Mouse (Mus musculus) intestine, postnatal 0 days (tissue): ENCODE data around the gene Casp8ap2. TPM values are rescaled to one million over a fixed set of nuclear protein-coding genes. Genes with fewer than 3 reads are reported as not detected.
A peak's percentile ranks its signal among the peaks of the same experiment; 100 is the strongest.

Experiments used
- ATAC-seq: fragments of 200-750 bp; cut with Nextera tagmentation; 2 replicates; pipeline ENCODE4 v1.8.0; 2017; ENCODE audit warnings: mild to moderate bottlenecking, moderate TSS enrichment, moderate library complexity
- H3K27ac ChIP-seq: fragments of 300-500 bp; sonication (generic); 2 replicates; pipeline ENCODE4 v1.5.1; 2014; ENCODE audit warnings: mild to moderate bottlenecking, low read depth, low read length, moderate library complexity
- H3K27me3 ChIP-seq: fragments of 300-500 bp; sonication (generic); replicated peaks from 2 replicates; pipeline ENCODE4 v1.6.1; 2014; ENCODE audit warnings: low read length, mixed read lengths; ENCODE audit not compliant: control insufficient read depth, insufficient read depth
- H3K36me3 ChIP-seq: fragments of 300-500 bp; sonication (generic); 2 replicates; pipeline ENCODE4 v1.6.1; 2014; ENCODE audit warnings: mild to moderate bottlenecking, moderate library complexity; ENCODE audit not compliant: control insufficient read depth, insufficient read depth
- H3K4me1 ChIP-seq: fragments of 300-500 bp; sonication (generic); replicated peaks from 2 replicates; pipeline ENCODE4 v1.6.1; 2014; ENCODE audit warnings: antibody characterized with exemption, low read length, mixed read lengths; ENCODE audit not compliant: control insufficient read depth, insufficient read depth
- H3K4me2 ChIP-seq: fragments of 300-500 bp; sonication (generic); replicated peaks from 2 replicates; pipeline ENCODE4 v1.6.1; 2014; ENCODE audit warnings: low read depth, mild to moderate bottlenecking, moderate library complexity
- H3K4me3 ChIP-seq: fragments of 300-500 bp; sonication (generic); 2 replicates; pipeline ENCODE4 v1.5.1; 2014; ENCODE audit warnings: low read depth, low read length
- H3K9ac ChIP-seq: fragments of 300-500 bp; sonication (generic); 2 replicates; pipeline ENCODE4 v1.6.1; 2014; ENCODE audit warnings: mild to moderate bottlenecking, low read depth, low read length
- H3K9me3 ChIP-seq: fragments of 300-500 bp; sonication (generic); 2 replicates; pipeline ENCODE4 v1.6.1; 2016; ENCODE audit warnings: mixed run types; ENCODE audit not compliant: control insufficient read depth
- CTCF ChIP-seq: sonication (generic); IDR thresholded peaks from 2 replicates; pipeline ENCODE4 v1.5.1; 2016; ENCODE audit warnings: low read depth, mild to moderate bottlenecking, control low read depth, antibody characterized with exemption, moderate library complexity
- WGBS: fragments of 180-500 bp; shearing (Covaris S2); extraction: QIAGEN DNeasy Blood & Tissue Kit; methylation state at CpG from one replicate; pipeline ENCODE4 v1.1.7; 2014; 5-methylcytosine and 5-hydroxymethylcytosine counted together
- polyA plus RNA-seq: library from polyadenylated mRNA; unstranded; fragments of >200 nt; fragmentation: Nextera tagmentation; extraction: Ambion mirVana; gene quantifications from 2 replicates; pipeline ENCODE4 v1.2.1, GENCODE M21; 2015

Gene Casp8ap2
- polyA plus RNA-seq, 1 experiment from 2014 or later = 18.4 TPM

- no peak for ATAC-seq
- Histone ChIP-seq H3K4me3 (no peak overlapping the region), H3K36me3 (no peaks in the 10 kb centered on the region), H3K27me3 (no peaks in the 10 kb centered on the region), H3K4me1 (no peaks in the 10 kb centered on the region), H3K27ac (no peak overlapping the region), H3K9me3 (no peaks in the 10 kb centered on the region), H3K4me2 (no peak overlapping the region), H3K9ac (no peak overlapping the region)
- WGBS = 88% methylated on average over 6 of the region's 6 CpGs
- TF ChIP-seq CTCF = no peak
These were observed 27.0 kb upstream of the Casp8ap2 start for GRCm38 (mm10) chr4:32588237-32588636.

DNA sequence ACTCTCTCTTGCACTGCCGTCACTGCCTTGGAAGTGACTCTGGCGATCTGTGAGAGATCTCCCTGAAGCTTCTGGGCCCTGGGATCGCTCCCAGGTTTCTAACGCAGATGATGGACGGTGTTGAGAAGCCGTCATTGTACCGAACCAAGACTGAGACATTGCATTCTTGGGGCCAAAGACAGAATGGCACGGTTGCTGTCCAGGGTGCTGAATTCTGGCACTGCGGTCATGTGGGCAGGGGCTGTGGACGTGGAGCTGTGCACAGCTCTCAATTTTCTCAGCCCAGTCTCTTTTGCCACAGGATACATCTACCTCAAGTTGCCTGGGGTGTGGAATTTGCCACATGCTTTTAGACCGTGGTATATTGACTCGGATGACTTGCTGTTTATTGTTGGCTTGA is 14.1 kb upstream of the Casp8ap2 start:
- no peak overlapping the region for H3K9ac ChIP-seq
- no peaks in the 10 kb centered on the region for H3K4me1 ChIP-seq
- TF ChIP-seq CTCF = no peak
- no peaks in the 10 kb centered on the region for H3K27me3 ChIP-seq
- 22% methylated on average over 12 of the region's 12 CpGs for WGBS
- no peaks in the 10 kb centered on the region for H3K9me3 ChIP-seq
- H3K4me3 ChIP-seq = no peak overlapping the region
- H3K4me2 ChIP-seq = no peak overlapping the region
- H3K27ac ChIP-seq = no peak overlapping the region
- no peaks in the 10 kb centered on the region for H3K36me3 ChIP-seq
- no peak for ATAC-seq

DNA sequence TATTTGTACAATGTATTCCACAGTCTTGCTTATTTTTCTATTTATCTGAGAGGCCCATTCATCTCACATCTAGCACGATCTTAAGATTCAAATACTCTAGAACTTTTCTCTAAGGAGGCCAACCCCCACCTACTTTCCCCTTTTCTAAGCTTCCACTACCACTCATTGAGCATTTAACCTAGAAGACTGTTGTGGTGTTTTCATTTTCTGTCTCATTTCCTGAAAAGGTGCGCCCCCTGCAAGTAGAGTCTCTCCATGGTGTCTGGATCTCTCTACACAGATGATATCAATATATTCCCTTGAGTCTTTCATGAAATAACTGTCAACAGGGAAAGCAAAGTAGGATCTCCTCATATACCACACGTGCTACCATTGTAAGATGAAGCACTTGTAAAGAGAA is 12.6 kb upstream of the Casp8ap2 start, which contains the start of gene Gja10:
Gene Gja10, minus strand, starts transcription at position 101 of the 400 bp plus-strand sequence.
- Histone ChIP-seq H3K9me3 (no peaks in the 10 kb centered on the region), H3K4me3 (no peak within 1 kb of the TSS), H3K36me3 (no peaks in the 10 kb centered on the region), H3K4me1 (no peaks in the 10 kb centered on the region), H3K4me2 (no peak within 1 kb of the TSS), H3K27ac (no peak within 1 kb of the TSS), H3K27me3 (no peaks in the 10 kb centered on the region), H3K9ac (no peak within 1 kb of the TSS)
- no peak for ATAC-seq
- TF ChIP-seq CTCF = no peak
- 63% methylated on average over 3 of the region's 3 CpGs for WGBS

GRCm38 (mm10) chr4:32621637-32622036 is 6.4 kb downstream of the Casp8ap2 start:
- Histone ChIP-seq H3K27me3 (no peaks in the 10 kb centered on the region), H3K4me3 (no peak overlapping the region), H3K27ac (no peak overlapping the region), H3K9me3 (no peaks in the 10 kb centered on the region), H3K9ac (no peak overlapping the region), H3K36me3 (no peaks in the 10 kb centered on the region), H3K4me2 (no peak overlapping the region), H3K4me1 (no peaks in the 10 kb centered on the region)
- no peak for ATAC-seq
- TF ChIP-seq CTCF = no peak

GRCm38 (mm10) chr4:32651669-32652068 is 36.4 kb downstream of the Casp8ap2 start:
- 54% methylated on average over 5 of the region's 5 CpGs for WGBS
- Histone ChIP-seq H3K4me2 (no peak overlapping the region), H3K4me1 (no peaks in the 10 kb centered on the region), H3K36me3 (peaks cover 22% of the 10 kb centered on the region), H3K27ac (no peak overlapping the region), H3K9me3 (no peaks in the 10 kb centered on the region), H3K9ac (no peak overlapping the region), H3K4me3 (no peak overlapping the region), H3K27me3 (no peaks in the 10 kb centered on the region)
- ATAC-seq = no peak
- no peak for TF ChIP-seq CTCF

DNA sequence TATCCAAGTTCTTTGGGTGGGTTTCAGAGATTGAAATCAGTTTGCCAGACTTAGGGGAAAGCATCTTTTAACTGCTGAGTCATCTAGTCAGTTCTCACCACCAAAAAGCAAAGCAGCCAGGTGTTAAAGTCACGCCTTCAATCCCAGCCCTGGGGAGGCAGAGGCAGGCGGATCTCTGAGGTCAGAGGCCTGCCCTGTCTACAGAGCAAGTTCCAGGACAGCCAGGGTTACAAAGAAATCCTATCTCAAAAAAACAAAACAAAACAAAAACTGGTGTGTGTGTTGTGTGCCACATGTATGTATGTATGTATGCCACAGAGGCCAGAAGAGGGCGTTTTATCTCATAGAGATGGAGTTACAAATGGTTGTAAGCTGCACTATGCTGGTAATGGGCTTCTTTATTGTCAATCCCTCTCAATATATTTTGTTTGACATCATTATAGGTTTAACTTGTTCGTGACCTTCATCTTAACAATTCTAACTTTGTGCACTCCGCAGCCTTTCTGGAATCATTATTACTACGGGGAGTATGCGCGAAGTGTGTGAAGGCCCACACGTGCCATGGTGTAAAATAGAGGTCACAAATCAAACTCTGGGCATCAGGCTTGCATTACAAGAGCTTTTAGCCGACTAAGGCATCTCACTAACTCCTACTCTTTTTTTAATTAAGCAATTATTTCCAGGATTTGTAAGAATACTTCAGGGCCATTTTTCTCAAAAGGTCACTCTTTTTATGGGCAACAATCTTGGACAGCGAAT is 41.1 kb downstream of the Casp8ap2 start:
- peak; percentile 31; the same call in 1 of the 2 replicates for ATAC-seq
- no peaks in the 10 kb centered on the region for H3K4me1 ChIP-seq
- 52% methylated on average over 11 of the region's 11 CpGs for whole genome bisulfite sequencing
- H3K27me3 ChIP-seq = no peaks in the 10 kb centered on the region
- peak overlapping the region; percentile 85 for H3K4me3 ChIP-seq
- peak overlapping the region; percentile 52 for H3K9ac ChIP-seq
- TF ChIP-seq CTCF = peak; percentile 32
- peak overlapping the region; percentile 79 for H3K27ac ChIP-seq
- H3K4me2 ChIP-seq = peak overlapping the region; percentile 68
- H3K36me3 ChIP-seq = peaks cover 11% of the 10 kb centered on the region; the same call in 1 of the 2 replicates
- H3K9me3 ChIP-seq = no peaks in the 10 kb centered on the region
